Mouse (Mus musculus): Measurements from ENCODE around the gene 4930564D02Rik. TPM values are rescaled to one million over a fixed set of nuclear protein-coding genes. Genes with fewer than 3 reads are reported as not detected.

4930564D02Rik gene
- total RNA-seq, 2 experiments from 2014 or later: not detected

- no peak for DNase-seq
- intact Hi-C loops (cut with DNase I): no loop called here
Measured at GRCm38 (mm10) chr3:105055666-105056065, 11.0 kb upstream of the 4930564D02Rik start.

GRCm38 (mm10) chr3:105058627-105059513 is 7.8 kb upstream of the 4930564D02Rik start:
- peak; percentile 79 for DNase-seq

GRCm38 (mm10) chr3:105059911-105060310 is 6.7 kb upstream of the 4930564D02Rik start:
- intact Hi-C loops (cut with DNase I): loop anchor here (2.0 kb wide), 1 partner anchor 67 kb away; no protein-coding TSS in a partner anchor
- no peak for DNase-seq

More at GRCm38 (mm10) chr3:105058627-105059513, 7.8 kb upstream of the 4930564D02Rik start:
- intact Hi-C loops (cut with DNase I): loop anchor here (2.0 kb wide), 1 partner anchor 66 kb away; no protein-coding TSS in a partner anchor

- no peak for DNase-seq
- intact Hi-C loops (cut with DNase I): no loop called here
Measured at GRCm38 (mm10) chr3:105060992-105061391, 5.7 kb upstream of the 4930564D02Rik start.

GRCm38 (mm10) chr3:105061496-105061895 is 5.1 kb upstream of the 4930564D02Rik start:
- intact Hi-C loops (cut with DNase I): no loop called here

GRCm38 (mm10) chr3:105061991-105062390 is 4.7 kb upstream of the 4930564D02Rik start:
- no peak for DNase-seq
- intact Hi-C loops (cut with DNase I): no loop called here

More at GRCm38 (mm10) chr3:105061496-105061895, 5.1 kb upstream of the 4930564D02Rik start:
- DNase-seq: no peak

- no peak for DNase-seq
- intact Hi-C loops (cut with DNase I): no loop called here
Measured at GRCm38 (mm10) chr3:105062676-105063075, 4.0 kb upstream of the 4930564D02Rik start.

- intact Hi-C loops (cut with DNase I): no loop called here
- no peak for DNase-seq
Measured at GRCm38 (mm10) chr3:105070553-105070952, 3.9 kb downstream of the 4930564D02Rik start.

GRCm38 (mm10) chr3:105071251-105071650 is 4.6 kb downstream of the 4930564D02Rik start:
- intact Hi-C loops (cut with DNase I): no loop called here
- DNase-seq: no peak

- no peak for DNase-seq
- intact Hi-C loops (cut with DNase I): no loop called here
Measured at GRCm38 (mm10) chr3:105072536-105072935, 5.9 kb downstream of the 4930564D02Rik start.

- no peak for DNase-seq
- intact Hi-C loops (cut with DNase I): no loop called here
Measured at GRCm38 (mm10) chr3:105075796-105076195, 9.2 kb downstream of the 4930564D02Rik start.

- intact Hi-C loops (cut with DNase I): no loop called here
- peak; percentile 82 for DNase-seq
Measured at GRCm38 (mm10) chr3:105078231-105078826, 11.7 kb downstream of the 4930564D02Rik start.

GRCm38 (mm10) chr3:105087344-105087743 is 20.7 kb downstream of the 4930564D02Rik start:
- intact Hi-C loops (cut with DNase I): loop anchor here (10.0 kb wide), 1 partner anchor 577 kb away; no protein-coding TSS in a partner anchor
- no peak for DNase-seq

- DNase-seq: no peak
- intact Hi-C loops (cut with DNase I): loop anchor here (10.0 kb wide), 1 partner anchor 576 kb away; no protein-coding TSS in a partner anchor
Measured at GRCm38 (mm10) chr3:105088638-105089037, 22.0 kb downstream of the 4930564D02Rik start.

- intact Hi-C loops (cut with DNase I): no loop called here
Measured at GRCm38 (mm10) chr3:105090147-105090546, 23.5 kb downstream of the 4930564D02Rik start.

GRCm38 (mm10) chr3:105090981-105091380 is 24.3 kb downstream of the 4930564D02Rik start:
- intact Hi-C loops (cut with DNase I): no loop called here
- DNase-seq: peak; percentile 53

More at GRCm38 (mm10) chr3:105090147-105090546, 23.5 kb downstream of the 4930564D02Rik start:
- DNase-seq: no peak

GRCm38 (mm10) chr3:105092721-105093505 is 26.3 kb downstream of the 4930564D02Rik start:
- DNase-seq: no peak
- intact Hi-C loops (cut with DNase I): no loop called here

- intact Hi-C loops (cut with DNase I): no loop called here
- no peak for DNase-seq
Measured at GRCm38 (mm10) chr3:105094448-105094847, 27.8 kb downstream of the 4930564D02Rik start.

- DNase-seq: no peak
Measured at GRCm38 (mm10) chr3:105095026-105095425, 28.4 kb downstream of the 4930564D02Rik start.

GRCm38 (mm10) chr3:105097581-105097980 is 30.9 kb downstream of the 4930564D02Rik start:
- no peak for DNase-seq
- intact Hi-C loops (cut with DNase I): no loop called here

More at GRCm38 (mm10) chr3:105095026-105095425, 28.4 kb downstream of the 4930564D02Rik start:
- intact Hi-C loops (cut with DNase I): no loop called here

Measured in left cerebral cortex, postnatal 4 days (tissue).